Mouse (Mus musculus) CH12.LX (cell line): ENCODE data around the gene Golga4. TPM values are rescaled to one million over a fixed set of nuclear protein-coding genes. Genes with fewer than 3 reads are reported as not detected.

ENCODE experiments used
- DNase-seq: peaks from one replicate; pipeline ENCODE4 v3.0.0-alpha.2; 2013; ENCODE audit errors: extremely low read depth
- H3K27ac ChIP-seq: 2 replicates; pipeline ENCODE4 v1.5.1; 2012; ENCODE audit warnings: low read depth, mild to moderate bottlenecking, control low read depth, moderate library complexity; ENCODE audit not compliant: insufficient read depth
- H3K27me3 ChIP-seq: replicated peaks from 2 replicates; pipeline ENCODE3; 2012; ENCODE audit warnings: inconsistent platforms
- H3K36me3 ChIP-seq, 2 experiments: replicated peaks in 1 of 2; 2 replicates each; pipeline versions ENCODE3 to v1.6.1; 2012; ENCODE audit warnings: inconsistent platforms in 1 of 2, low read length in 1 of 2, mild to moderate bottlenecking in 1 of 2, mixed read lengths in 1 of 2, moderate library complexity in 1 of 2; ENCODE audit not compliant: control insufficient read depth in 1 of 2, insufficient read depth in 1 of 2
- H3K4me1 ChIP-seq, 2 experiments: 2 replicates each; pipeline ENCODE4 v1.6.1; 2012; ENCODE audit warnings: inconsistent platforms in 1 of 2, moderate library complexity in 1 of 2; ENCODE audit not compliant: insufficient read depth in 2 of 2, control insufficient read depth in 1 of 2
- H3K4me2 ChIP-seq: 2 replicates; pipeline ENCODE4 v1.6.1; 2012; ENCODE audit warnings: low read depth, mild to moderate bottlenecking, control low read depth; ENCODE audit not compliant: poor library complexity, insufficient read depth, severe bottlenecking
- H3K4me3 ChIP-seq, 3 experiments: fragments of 150-350 bp in 1 of 3; sonication (generic) in 1 of 3; replicated peaks in 1 of 3; 2 replicates each; pipeline versions ENCODE3 to v1.5.1; 2011 to 2012; ENCODE audit warnings: low read depth in 2 of 3, low read length in 2 of 3, mild to moderate bottlenecking in 2 of 3, moderate library complexity in 2 of 3, control low read depth in 1 of 3, improper control_type of control experiment in 1 of 3, inconsistent platforms in 1 of 3, mixed read lengths in 1 of 3; ENCODE audit not compliant: poor library complexity in 1 of 3
- H3K79me2 ChIP-seq: replicated peaks from 2 replicates; pipeline ENCODE4 v1.6.1; 2012; ENCODE audit warnings: mild to moderate bottlenecking, moderate library complexity; ENCODE audit not compliant: control insufficient read depth, poor library complexity, insufficient read depth, severe bottlenecking; ENCODE audit errors: extremely low read depth
- H3K9ac ChIP-seq: 2 replicates; pipeline ENCODE4 v1.6.1; 2012; ENCODE audit warnings: low read depth, mild to moderate bottlenecking, control low read depth, moderate library complexity; ENCODE audit not compliant: insufficient read depth
- H3K9me3 ChIP-seq: replicated peaks from 2 replicates; pipeline ENCODE3; 2012; ENCODE audit warnings: low read length, inconsistent platforms, mixed read lengths
- CHD2 ChIP-seq: IDR thresholded peaks from 2 replicates; pipeline ENCODE4 v1.6.1; 2011; ENCODE audit warnings: low read length, improper control_type of control experiment
- E2F4 ChIP-seq: IDR thresholded peaks from 2 replicates; pipeline ENCODE4 v1.6.1; 2011; ENCODE audit warnings: low read depth, low read length, improper control_type of control experiment; ENCODE audit not compliant: insufficient replicate concordance
- HCFC1 ChIP-seq: IDR thresholded peaks from 2 replicates; pipeline ENCODE4 v1.6.1; 2012; ENCODE audit warnings: low read depth, mild to moderate bottlenecking, inconsistent platforms, low read length, improper control_type of control experiment
- IRF4 ChIP-seq: IDR thresholded peaks from 2 replicates; pipeline ENCODE4 v1.6.1; 2014; ENCODE audit warnings: low read depth, mild to moderate bottlenecking, inconsistent platforms, low read length, improper control_type of control experiment
- KAT2A ChIP-seq: IDR thresholded peaks from 2 replicates; pipeline ENCODE4 v1.6.1; 2012; ENCODE audit warnings: low read length, improper control_type of control experiment, inconsistent platforms; ENCODE audit not compliant: insufficient replicate concordance
- MAX ChIP-seq: IDR thresholded peaks from 2 replicates; pipeline ENCODE4 v1.6.1; 2011; ENCODE audit warnings: low read length, improper control_type of control experiment
- MEF2A ChIP-seq: IDR thresholded peaks from 2 replicates; pipeline ENCODE4 v1.6.1; 2014; ENCODE audit warnings: low read depth, mild to moderate bottlenecking, inconsistent platforms, low read length, improper control_type of control experiment, borderline replicate concordance
- NELFE ChIP-seq: IDR thresholded peaks from 2 replicates; pipeline ENCODE4 v1.6.1; 2011; ENCODE audit warnings: low read depth, low read length, improper control_type of control experiment
- NRF1 ChIP-seq: IDR thresholded peaks from 2 replicates; pipeline ENCODE4 v1.6.1; 2014; ENCODE audit warnings: low read depth, mild to moderate bottlenecking, inconsistent platforms, low read length, improper control_type of control experiment, moderate library complexity
- PAX5 ChIP-seq: IDR thresholded peaks from 2 replicates; pipeline ENCODE4 v1.6.1; 2012; ENCODE audit warnings: low read length, inconsistent platforms, mixed read lengths
- POLR2A ChIP-seq: IDR thresholded peaks from 2 replicates; pipeline ENCODE4 v1.6.1; 2011; ENCODE audit warnings: low read depth, mild to moderate bottlenecking, improper control_type of control experiment, low read length
- RAD21 ChIP-seq: IDR thresholded peaks from 2 replicates; pipeline ENCODE4 v1.6.1; 2011; ENCODE audit warnings: low read depth, mild to moderate bottlenecking, low read length, improper control_type of control experiment, moderate library complexity
- TBP ChIP-seq: conservative IDR thresholded peaks from 2 replicates; pipeline ENCODE4 v1.6.1; 2011; ENCODE audit warnings: low read depth, low read length, improper control_type of control experiment
- ZKSCAN1 ChIP-seq: IDR thresholded peaks from 2 replicates; pipeline ENCODE4 v1.6.1; 2012; ENCODE audit warnings: low read depth, inconsistent platforms, low read length, improper control_type of control experiment, borderline replicate concordance
- ZMIZ1 ChIP-seq: IDR thresholded peaks from 2 replicates; pipeline ENCODE4 v1.6.1; 2012; ENCODE audit warnings: low read depth, mild to moderate bottlenecking, inconsistent platforms, low read length, improper control_type of control experiment
- dilution Hi-C: fragments of 300-500 bp; cut with MboI; formaldehyde crosslinking; loops from 2 replicates; pipeline ENCODE4 v1.14.3; 2020; ENCODE audit warnings: low sequenced_read_pairs; ENCODE audit not compliant: extremely low pct_unique_long_range_greater_than_20kb, extremely low pct_ligation_motif_present
- in situ Hi-C: fragments of 300-500 bp; cut with MboI; formaldehyde crosslinking; loops from 3 replicates; pipeline ENCODE4 v1.14.3; 2019; ENCODE audit warnings: low sequenced_read_pairs, low pct_ligation_motif_present, low pct_unique_long_range_greater_than_20kb, mixed read lengths
- polyA plus RNA-seq: library from polyadenylated mRNA; unstranded; fragments of >175 nt; gene quantifications from 2 replicates; pipeline ENCODE4 v1.2.1, GENCODE M21; 2012; ENCODE audit warnings: low read depth; ENCODE audit not compliant: insufficient read length
- total RNA-seq, 2 experiments: library from RNA; depleted of rRNA; stranded (reverse); fragments of 300-350 nt in 1 of 2; fragments of >200 nt in 1 of 2; gene quantifications; 2 replicates each; pipeline ENCODE4 v1.2.3; 2012 to 2014

Golga4 gene
- total and polyA plus RNA-seq, 3 experiments: 23.7 to 37.2 (median 33.1) TPM

DNA sequence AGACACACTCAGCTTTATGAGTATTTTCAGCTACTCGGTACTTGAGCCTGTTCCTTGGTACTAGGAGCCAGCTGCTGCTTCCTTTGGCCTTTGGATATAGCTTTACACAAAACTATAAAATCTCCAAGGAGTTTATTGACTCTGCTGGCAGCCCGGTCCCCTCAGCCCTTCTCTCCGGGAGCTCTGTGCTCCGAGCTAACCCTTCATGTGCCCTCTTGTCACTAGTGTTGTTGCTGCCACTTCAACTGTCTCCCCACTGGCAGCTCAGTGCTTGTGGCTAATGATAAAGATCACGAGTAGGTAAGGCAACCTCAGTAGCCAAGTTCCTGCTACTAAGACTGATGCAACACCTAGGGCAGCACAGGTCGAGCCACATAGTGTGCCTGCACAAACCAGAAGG lies 24.6 kb downstream of the Golga4 start:
- H3K79me2 ChIP-seq: no peaks in the 10 kb centered on the region
- in situ Hi-C loops (no loop called here), dilution Hi-C loops (no loop called here)
- H3K4me2 ChIP-seq: no peak overlapping the region
- no peak overlapping the region for H3K9ac ChIP-seq
- H3K36me3 ChIP-seq: peaks cover 57 to 91% of the 10 kb centered on the region in 2 experiments
- H3K27ac ChIP-seq: no peak overlapping the region
- H3K4me1 ChIP-seq: no peaks in the 10 kb centered on the region
- H3K4me3 ChIP-seq: no peak overlapping the region
- no peak for DNase-seq
- H3K9me3 ChIP-seq: no peaks in the 10 kb centered on the region
- H3K27me3 ChIP-seq: no peaks in the 10 kb centered on the region
- TF ChIP-seq TBP (no peak), NELFE (no peak), ZKSCAN1 (no peak), POLR2A (no peak)

DNA sequence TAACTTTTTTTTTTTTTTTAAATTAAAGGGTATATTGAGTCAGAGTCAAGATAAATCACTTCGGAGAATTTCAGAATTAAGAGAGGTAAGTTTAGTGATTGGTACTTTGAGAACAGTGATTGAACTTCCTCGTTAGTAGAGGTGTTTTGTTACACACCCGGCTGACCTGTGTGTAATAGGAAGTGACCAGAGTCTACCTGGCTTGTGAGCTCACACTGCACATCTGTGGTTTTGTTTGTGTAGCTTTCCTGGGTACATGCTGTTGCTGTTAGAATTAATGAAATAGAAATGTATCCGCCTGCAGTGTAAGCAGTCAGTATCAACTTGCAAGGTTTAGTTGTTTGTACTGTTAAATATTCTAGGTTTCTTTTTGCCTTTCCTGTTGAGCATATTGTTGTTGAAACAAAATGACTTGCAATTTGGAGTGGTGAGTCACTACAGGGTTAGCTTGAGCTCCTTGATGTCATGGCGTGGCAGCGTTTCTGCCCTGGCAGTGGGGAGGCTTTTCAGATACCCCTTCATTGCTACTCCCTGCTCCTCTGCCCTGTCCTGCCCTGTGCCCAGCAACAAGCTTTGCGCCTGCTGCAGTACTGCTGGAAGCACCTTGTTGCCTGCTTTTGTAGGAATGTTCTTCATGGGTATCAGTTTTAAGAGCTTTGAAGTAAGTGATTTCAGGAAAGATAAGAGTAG lies 26.6 kb downstream of the Golga4 start:
- Histone ChIP-seq H3K9ac (no peak overlapping the region), H3K27ac (no peak overlapping the region), H3K4me3 (no peak overlapping the region), H3K27me3 (no peaks in the 10 kb centered on the region), H3K9me3 (no peaks in the 10 kb centered on the region), H3K79me2 (no peaks in the 10 kb centered on the region), H3K4me1 (no peaks in the 10 kb centered on the region), H3K36me3 (peaks cover 60 to 91% of the 10 kb centered on the region in 2 experiments), H3K4me2 (no peak overlapping the region)
- TF ChIP-seq HCFC1 (no peak), PAX5 (no peak), IRF4 (no peak), ZMIZ1 (no peak), CHD2 (no peak), NRF1 (no peak), TBP (no peak), KAT2A (no peak), ZKSCAN1 (no peak), RAD21 (no peak), MAX (no peak), MEF2A (no peak), E2F4 (no peak)
- no peak for DNase-seq
- dilution Hi-C loops: no loop called here
- in situ Hi-C loops: no loop called here
